Mouse (Mus musculus): Measurements from ENCODE around the gene Cd47. TPM values are rescaled to one million over a fixed set of nuclear protein-coding genes. Genes with fewer than 3 reads are reported as not detected.

Gene Cd47
- total and polyA plus RNA-seq, 3 experiments = 102 to 277 (median 142) TPM

DNA sequence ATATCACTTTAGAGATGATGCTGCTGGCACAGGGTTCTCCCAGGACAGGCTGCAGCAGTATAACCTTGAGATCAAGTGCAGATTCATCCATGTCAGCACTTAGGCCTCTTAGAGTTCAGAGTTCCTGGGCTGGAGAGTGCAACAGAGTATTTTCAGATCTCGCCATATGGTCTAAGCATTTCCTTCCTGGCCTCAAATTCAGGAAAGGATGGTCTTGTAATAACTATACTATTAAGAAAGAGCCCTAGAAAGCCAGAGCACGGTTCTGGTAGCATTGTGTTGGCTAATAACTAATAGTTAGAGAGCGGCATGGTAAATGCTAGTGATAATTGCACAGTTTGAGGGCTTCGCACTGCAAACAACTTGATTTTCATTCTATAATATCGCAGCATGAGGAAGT lies 38.4 kb upstream of the Cd47 start:
- in situ Hi-C loops (cut with MboI; ENCODE audit: low pct_ligation_motif_present, low pct_unique_long_range_greater_than_20kb, low sequenced_read_pairs) (loop anchor here (10.0 kb wide), 1 partner anchor 273 kb away; no protein-coding TSS in a partner anchor), dilution Hi-C loops (cut with MboI; ENCODE audit: extremely low pct_ligation_motif_present, extremely low pct_unique_long_range_greater_than_20kb, low sequenced_read_pairs) (no loop called here)
- Histone ChIP-seq H3K9ac (ENCODE audit: insufficient read depth, low read depth) (no peak overlapping the region), H3K9me3 (replicated peaks; ENCODE audit: low read length) (no peaks in the 10 kb centered on the region), H3K36me3 (replicated peaks in 1 of 2; ENCODE audit: control insufficient read depth in 1 of 2, insufficient read depth in 1 of 2, low read length in 1 of 2) (peaks cover 5 to 45% of the 10 kb centered on the region in 2 experiments), H3K4me2 (ENCODE audit: insufficient read depth, low read depth, poor library complexity, severe bottlenecking) (no peak overlapping the region), H3K27ac (ENCODE audit: insufficient read depth, low read depth) (no peak overlapping the region), H3K27me3 (replicated peaks) (no peaks in the 10 kb centered on the region), H3K4me3 (replicated peaks in 1 of 3; ENCODE audit: low read depth in 2 of 3, low read length in 2 of 3, poor library complexity in 1 of 3) (no peak overlapping the region), H3K79me2 (replicated peaks; ENCODE audit: control insufficient read depth, extremely low read depth, insufficient read depth, poor library complexity, severe bottlenecking) (no peaks in the 10 kb centered on the region), H3K4me1 (ENCODE audit: control insufficient read depth in 1 of 2, insufficient read depth in 2 of 2) (peaks cover 2 to 7% of the 10 kb centered on the region in 2 experiments; a peak in 3 of 4 replicates)
- TF ChIP-seq JUN (IDR thresholded peaks at IDR 0.05; ENCODE audit: insufficient read depth, low read depth, low read length) = no peak
- TF ChIP-seq SIN3A (IDR thresholded peaks at IDR 0.05; ENCODE audit: low read length) = no peak
- TF ChIP-seq ZMIZ1 (IDR thresholded peaks at IDR 0.05; ENCODE audit: low read depth, low read length) = no peak
- no peak for TF ChIP-seq NELFE (IDR thresholded peaks at IDR 0.05; ENCODE audit: low read depth, low read length)
- no peak for TF ChIP-seq GABPA (IDR thresholded peaks at IDR 0.05; ENCODE audit: insufficient replicate concordance, low read depth, low read length)
- no peak for TF ChIP-seq MAFK (IDR thresholded peaks at IDR 0.05; ENCODE audit: insufficient replicate concordance, low read length)
- no peak for TF ChIP-seq MAZ (IDR thresholded peaks at IDR 0.05; ENCODE audit: low read depth, low read length)
- no peak for TF ChIP-seq UBTF (IDR thresholded peaks at IDR 0.05; ENCODE audit: low read depth, low read length)
- TF ChIP-seq ZNF384 (IDR thresholded peaks at IDR 0.05; ENCODE audit: low read depth, low read length) = no peak
- no peak for TF ChIP-seq TBP (conservative IDR thresholded peaks at IDR 0.05; ENCODE audit: low read depth, low read length)
- TF ChIP-seq IRF4 (IDR thresholded peaks at IDR 0.05; ENCODE audit: low read depth, low read length) = no peak
- TF ChIP-seq MEF2A (IDR thresholded peaks at IDR 0.05; ENCODE audit: borderline replicate concordance, low read depth, low read length) = no peak
- no peak for TF ChIP-seq BHLHE40 (IDR thresholded peaks at IDR 0.05; ENCODE audit: low read depth, low read length)
- TF ChIP-seq POLR2AphosphoS2 (IDR thresholded peaks at IDR 0.05; ENCODE audit: low read depth, low read length) = no peak
- TF ChIP-seq MYC (IDR thresholded peaks at IDR 0.05; ENCODE audit: low read depth, low read length) = no peak
- no peak for TF ChIP-seq RAD21 (IDR thresholded peaks at IDR 0.05; ENCODE audit: low read depth, low read length)
- TF ChIP-seq KAT2A (IDR thresholded peaks at IDR 0.05; ENCODE audit: insufficient replicate concordance, low read length) = no peak
- DNase-seq (ENCODE audit: extremely low read depth) = no peak

DNA sequence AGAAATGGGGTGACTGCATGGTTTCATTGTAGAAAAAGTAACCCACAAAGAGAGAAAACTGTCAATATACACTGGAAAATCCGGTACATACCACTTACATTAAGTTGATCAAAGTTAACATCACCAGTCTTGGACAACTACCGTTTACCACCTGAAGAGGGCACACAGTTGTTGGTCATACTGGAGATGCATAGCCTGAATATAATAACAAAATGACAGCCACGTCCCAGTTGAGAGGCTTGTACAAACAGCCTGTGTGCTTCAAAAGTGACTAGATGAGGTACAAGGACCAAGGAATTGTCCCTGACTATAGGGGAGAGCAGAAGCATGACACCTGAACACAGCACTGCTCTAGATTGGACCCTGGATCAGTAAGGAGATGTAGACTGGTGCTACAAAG lies 34.0 kb upstream of the Cd47 start:
- DNase-seq (ENCODE audit: extremely low read depth) = peak; percentile 82
- dilution Hi-C loops (cut with MboI; ENCODE audit: extremely low pct_ligation_motif_present, extremely low pct_unique_long_range_greater_than_20kb, low sequenced_read_pairs) (no loop called here), in situ Hi-C loops (cut with MboI; ENCODE audit: low pct_ligation_motif_present, low pct_unique_long_range_greater_than_20kb, low sequenced_read_pairs) (loop anchor here (10.0 kb wide), 1 partner anchor 268 kb away; no protein-coding TSS in a partner anchor)
- TF ChIP-seq RAD21 (IDR thresholded peaks at IDR 0.05; ENCODE audit: low read depth, low read length) (peak; percentile 95), POLR2A (IDR thresholded peaks at IDR 0.05; ENCODE audit: low read depth, low read length) (no peak), MAZ (IDR thresholded peaks at IDR 0.05; ENCODE audit: low read depth, low read length) (peak; percentile 52; the same call in 1 of the 2 replicates), TCF12 (IDR thresholded peaks at IDR 0.05; ENCODE audit: low read depth, low read length) (0 out of 2 replicates have a peak, but pooled peaks have one; percentile 22), HCFC1 (IDR thresholded peaks at IDR 0.05; ENCODE audit: low read depth, low read length) (no peak), JUND (conservative IDR thresholded peaks at IDR 0.05; ENCODE audit: low read depth, low read length) (0 out of 2 replicates have a peak, but pooled peaks have one; percentile 39), PAX5 (IDR thresholded peaks at IDR 0.05; ENCODE audit: low read length) (no peak), CHD1 (IDR thresholded peaks at IDR 0.05; ENCODE audit: low read depth, low read length) (0 out of 2 replicates have a peak, but pooled peaks have one; percentile 67), TBP (conservative IDR thresholded peaks at IDR 0.05; ENCODE audit: low read depth, low read length) (0 out of 2 replicates have a peak, but pooled peaks have one; percentile 24), ZC3H11A (IDR thresholded peaks at IDR 0.05; ENCODE audit: low read depth, low read length) (peak; percentile 89), IRF4 (IDR thresholded peaks at IDR 0.05; ENCODE audit: low read depth, low read length) (peak; percentile 53; the same call in 1 of the 2 replicates), JUN (IDR thresholded peaks at IDR 0.05; ENCODE audit: insufficient read depth, low read depth, low read length) (no peak), MXI1 (IDR thresholded peaks at IDR 0.05; ENCODE audit: low read depth, low read length) (no peak), SIN3A (IDR thresholded peaks at IDR 0.05; ENCODE audit: low read length) (peak; percentile 60; the same call in 1 of the 2 replicates), SMC3 (IDR thresholded peaks at IDR 0.05; ENCODE audit: low read depth, low read length) (peak; percentile 96), CTCF (conservative IDR thresholded peaks at IDR 0.05 in 1 of 2, IDR thresholded peaks at IDR 0.05 in 1 of 2; ENCODE audit: low read depth in 2 of 2, low read length in 2 of 2) (peak; percentile 72 to 88), GABPA (IDR thresholded peaks at IDR 0.05; ENCODE audit: insufficient replicate concordance, low read depth, low read length) (no peak)
- Histone ChIP-seq H3K9ac (ENCODE audit: insufficient read depth, low read depth) (no peak overlapping the region), H3K4me1 (ENCODE audit: control insufficient read depth in 1 of 2, insufficient read depth in 2 of 2) (peaks cover 7 to 22% of the 10 kb centered on the region in 2 experiments; a peak in 3 of 4 replicates), H3K27me3 (replicated peaks) (no peaks in the 10 kb centered on the region), H3K79me2 (replicated peaks; ENCODE audit: control insufficient read depth, extremely low read depth, insufficient read depth, poor library complexity, severe bottlenecking) (no peaks in the 10 kb centered on the region), H3K36me3 (replicated peaks in 1 of 2; ENCODE audit: control insufficient read depth in 1 of 2, insufficient read depth in 1 of 2, low read length in 1 of 2) (peaks cover 2 to 27% of the 10 kb centered on the region in 2 experiments), H3K27ac (ENCODE audit: insufficient read depth, low read depth) (no peak overlapping the region), H3K4me2 (ENCODE audit: insufficient read depth, low read depth, poor library complexity, severe bottlenecking) (no peak overlapping the region), H3K4me3 (replicated peaks in 1 of 3; ENCODE audit: low read depth in 2 of 3, low read length in 2 of 3, poor library complexity in 1 of 3) (no peak overlapping the region), H3K9me3 (replicated peaks; ENCODE audit: low read length) (no peaks in the 10 kb centered on the region)
